Mouse (Mus musculus) myocyte (in vitro differentiated cells): ENCODE results near the gene Anks1.

Experiments
- MYOD1 ChIP-seq, 3 experiments: IDR thresholded peaks; one replicate each; pipeline ENCODE4 v1.6.1; 2011; ENCODE audit warnings: control low read depth in 2 of 3, low read depth in 2 of 3, mild to moderate bottlenecking in 2 of 3, moderate library complexity in 1 of 3; ENCODE audit not compliant: insufficient read length in 2 of 3, control insufficient read depth in 1 of 3
- POLR2A ChIP-seq: IDR thresholded peaks from one replicate; pipeline ENCODE4 v1.6.1; 2011; ENCODE audit warnings: low read depth, mild to moderate bottlenecking, control low read depth, moderate library complexity; ENCODE audit not compliant: insufficient read length
- TCF3 ChIP-seq: IDR thresholded peaks from one replicate; pipeline ENCODE4 v1.6.1; 2011; ENCODE audit warnings: low read depth, control low read depth; ENCODE audit not compliant: insufficient read length
- USF1 ChIP-seq: IDR thresholded peaks from one replicate; pipeline ENCODE4 v1.6.1; 2011; ENCODE audit warnings: low read depth, mild to moderate bottlenecking, control low read depth, moderate library complexity

GRCm38 (mm10) chr17:28000389-28000788 lies 91.3 kb downstream of the Anks1 start:
- TF ChIP-seq USF1 (no peak), POLR2A (no peak), MYOD1 (IDR thresholded peaks at IDR 0.05; ENCODE audit: control insufficient read depth in 1 of 3, insufficient read length in 2 of 3, low read depth in 2 of 3) (no peak), TCF3 (no peak)
